Mouse (Mus musculus) brain, embryonic 14.5 days (tissue): ENCODE measurements around the gene Ccdc12.

Experiments
- CTCF ChIP-seq: fragments of 200-500 bp; IDR thresholded peaks from 2 replicates; pipeline ENCODE4 v1.5.1; 2012; ENCODE audit warnings: inconsistent platforms, mild to moderate bottlenecking, moderate library complexity, borderline replicate concordance; ENCODE audit not compliant: insufficient read depth, insufficient read length; ENCODE audit errors: extremely low read depth
- POLR2A ChIP-seq: fragments of 200-500 bp; IDR thresholded peaks from 2 replicates; pipeline ENCODE4 v1.6.1; 2012; ENCODE audit warnings: mild to moderate bottlenecking, inconsistent platforms, borderline replicate concordance; ENCODE audit not compliant: poor library complexity, insufficient read depth, insufficient read length, severe bottlenecking; ENCODE audit errors: extremely low read depth

GRCm38 (mm10) chr9:110726867-110727266 lies 70.6 kb downstream of the Ccdc12 start:
- TF ChIP-seq CTCF (no peak), POLR2A (no peak)
